Mouse (Mus musculus): ENCODE data around the gene Gabra4. TPM values are rescaled to one million over a fixed set of nuclear protein-coding genes. Genes with fewer than 3 reads are reported as not detected.

The Gabra4 gene
- polyA plus RNA-seq (2012) = not detected in 2 replicates

- Histone ChIP-seq H3K36me3 (ENCODE audit: control insufficient read depth) (no peaks in the 10 kb centered on the region), H3K9me3 (ENCODE audit: control insufficient read depth, low read length) (no peaks in the 10 kb centered on the region), H3K27me3 (ENCODE audit: control insufficient read depth) (peaks cover 20% of the 10 kb centered on the region), H3K4me3 (replicated peaks) (no peak within 1 kb of the TSS), H3K4me1 (ENCODE audit: control insufficient read depth) (no peaks in the 10 kb centered on the region)
- TF ChIP-seq TAL1 (IDR thresholded peaks at IDR 0.05; ENCODE audit: low read length) (no peak), GATA1 (IDR thresholded peaks at IDR 0.05; ENCODE audit: low read length) (no peak)
These were observed at the start of gene Gabra4 for GRCm38 (mm10) chr5:71658115-71658497. Gene Gabra4 (minus strand): TSS chr5:71658308.

GRCm38 (mm10) chr5:71701273-71701614 lies 43.1 kb upstream of the Gabra4 start:
- Histone ChIP-seq H3K27me3 (ENCODE audit: control insufficient read depth) (peaks cover 20% of the 10 kb centered on the region), H3K4me1 (ENCODE audit: control insufficient read depth) (no peaks in the 10 kb centered on the region), H3K4me3 (replicated peaks) (no peak overlapping the region), H3K36me3 (ENCODE audit: control insufficient read depth) (no peaks in the 10 kb centered on the region), H3K9me3 (ENCODE audit: control insufficient read depth, low read length) (no peaks in the 10 kb centered on the region)
- TF ChIP-seq GATA1 (IDR thresholded peaks at IDR 0.05; ENCODE audit: low read length) = no peak
- TF ChIP-seq TAL1 (IDR thresholded peaks at IDR 0.05; ENCODE audit: low read length) = no peak

- H3K4me3 ChIP-seq (replicated peaks) = no peak overlapping the region
- no peak for TF ChIP-seq GATA1 (IDR thresholded peaks at IDR 0.05; ENCODE audit: low read length)
- no peak for TF ChIP-seq TAL1 (IDR thresholded peaks at IDR 0.05; ENCODE audit: low read length)
- H3K36me3 ChIP-seq (ENCODE audit: control insufficient read depth) = no peaks in the 10 kb centered on the region
- no peaks in the 10 kb centered on the region for H3K4me1 ChIP-seq (ENCODE audit: control insufficient read depth)
- no peaks in the 10 kb centered on the region for H3K9me3 ChIP-seq (ENCODE audit: control insufficient read depth, low read length)
- peaks cover 20% of the 10 kb centered on the region for H3K27me3 ChIP-seq (ENCODE audit: control insufficient read depth)
These were observed 42.6 kb upstream of the Gabra4 start for GRCm38 (mm10) chr5:71700468-71701272.

- H3K4me3 ChIP-seq (replicated peaks) = no peak overlapping the region
- H3K27me3 ChIP-seq (ENCODE audit: control insufficient read depth) = peaks cover 20% of the 10 kb centered on the region
- no peaks in the 10 kb centered on the region for H3K4me1 ChIP-seq (ENCODE audit: control insufficient read depth)
- no peak for TF ChIP-seq TAL1 (IDR thresholded peaks at IDR 0.05; ENCODE audit: low read length)
- TF ChIP-seq GATA1 (IDR thresholded peaks at IDR 0.05; ENCODE audit: low read length) = no peak
- H3K36me3 ChIP-seq (ENCODE audit: control insufficient read depth) = no peaks in the 10 kb centered on the region
- no peaks in the 10 kb centered on the region for H3K9me3 ChIP-seq (ENCODE audit: control insufficient read depth, low read length)
These were observed 41.8 kb upstream of the Gabra4 start for GRCm38 (mm10) chr5:71699696-71700467.

- Histone ChIP-seq H3K4me1 (ENCODE audit: control insufficient read depth) (no peaks in the 10 kb centered on the region), H3K36me3 (ENCODE audit: control insufficient read depth) (no peaks in the 10 kb centered on the region), H3K9me3 (ENCODE audit: control insufficient read depth, low read length) (no peaks in the 10 kb centered on the region), H3K27me3 (ENCODE audit: control insufficient read depth) (no peaks in the 10 kb centered on the region), H3K4me3 (replicated peaks) (no peak overlapping the region)
- TF ChIP-seq TAL1 (IDR thresholded peaks at IDR 0.05; ENCODE audit: low read length) = no peak
- no peak for TF ChIP-seq GATA1 (IDR thresholded peaks at IDR 0.05; ENCODE audit: low read length)
These were observed 7.5 kb upstream of the Gabra4 start for GRCm38 (mm10) chr5:71665593-71665992.

GRCm38 (mm10) chr5:71657482-71658114 lies 510 bp downstream of the Gabra4 start, which contains the start of gene Gabrb1:
Gene Gabrb1 (plus strand): TSS chr5:71658113.
- Histone ChIP-seq H3K27me3 (ENCODE audit: control insufficient read depth) (peaks cover 20% of the 10 kb centered on the region), H3K36me3 (ENCODE audit: control insufficient read depth) (no peaks in the 10 kb centered on the region), H3K4me3 (replicated peaks) (no peak within 1 kb of the TSS), H3K9me3 (ENCODE audit: control insufficient read depth, low read length) (no peaks in the 10 kb centered on the region), H3K4me1 (ENCODE audit: control insufficient read depth) (no peaks in the 10 kb centered on the region)
- TF ChIP-seq GATA1 (IDR thresholded peaks at IDR 0.05; ENCODE audit: low read length) (no peak), TAL1 (IDR thresholded peaks at IDR 0.05; ENCODE audit: low read length) (no peak)

- TF ChIP-seq TAL1 (IDR thresholded peaks at IDR 0.05; ENCODE audit: low read length) (no peak), GATA1 (IDR thresholded peaks at IDR 0.05; ENCODE audit: low read length) (no peak)
- no peak overlapping the region for H3K4me3 ChIP-seq (replicated peaks)
These were observed 1.3 kb downstream of the Gabra4 start for GRCm38 (mm10) chr5:71656771-71657170.

GRCm38 (mm10) chr5:71654056-71654455 lies 4.1 kb downstream of the Gabra4 start:
- peaks cover 20% of the 10 kb centered on the region for H3K27me3 ChIP-seq (ENCODE audit: control insufficient read depth)
- no peak overlapping the region for H3K4me3 ChIP-seq (replicated peaks)
- TF ChIP-seq TAL1 (IDR thresholded peaks at IDR 0.05; ENCODE audit: low read length) = no peak
- no peak for TF ChIP-seq GATA1 (IDR thresholded peaks at IDR 0.05; ENCODE audit: low read length)
- H3K9me3 ChIP-seq (ENCODE audit: control insufficient read depth, low read length) = no peaks in the 10 kb centered on the region
- no peaks in the 10 kb centered on the region for H3K4me1 ChIP-seq (ENCODE audit: control insufficient read depth)
- H3K36me3 ChIP-seq (ENCODE audit: control insufficient read depth) = no peaks in the 10 kb centered on the region

More at GRCm38 (mm10) chr5:71656771-71657170, 1.3 kb downstream of the Gabra4 start:
- H3K36me3 ChIP-seq (ENCODE audit: control insufficient read depth) = no peaks in the 10 kb centered on the region
- no peaks in the 10 kb centered on the region for H3K4me1 ChIP-seq (ENCODE audit: control insufficient read depth)
- H3K27me3 ChIP-seq (ENCODE audit: control insufficient read depth) = peaks cover 20% of the 10 kb centered on the region
- H3K9me3 ChIP-seq (ENCODE audit: control insufficient read depth, low read length) = no peaks in the 10 kb centered on the region

- TF ChIP-seq TAL1 (IDR thresholded peaks at IDR 0.05; ENCODE audit: low read length) (no peak), GATA1 (IDR thresholded peaks at IDR 0.05; ENCODE audit: low read length) (no peak)
These were observed 10.0 kb downstream of the Gabra4 start for GRCm38 (mm10) chr5:71648108-71648507.

More at GRCm38 (mm10) chr5:71648108-71648507, 10.0 kb downstream of the Gabra4 start:
- no peaks in the 10 kb centered on the region for H3K4me1 ChIP-seq (ENCODE audit: control insufficient read depth)
- no peaks in the 10 kb centered on the region for H3K9me3 ChIP-seq (ENCODE audit: control insufficient read depth, low read length)
- no peaks in the 10 kb centered on the region for H3K27me3 ChIP-seq (ENCODE audit: control insufficient read depth)
- no peaks in the 10 kb centered on the region for H3K36me3 ChIP-seq (ENCODE audit: control insufficient read depth)
- H3K4me3 ChIP-seq (replicated peaks) = no peak overlapping the region

Measured in erythroblast, embryonic 14.5 days (primary cell).